Mouse (Mus musculus) erythroblast, embryonic 14.5 days (primary cell): ENCODE results near the gene Mknk2.

Source experiments
- GATA1 ChIP-seq: IDR thresholded peaks from 2 replicates; pipeline ENCODE4 v1.6.1; 2012; ENCODE audit warnings: low read length, inconsistent platforms, mixed read lengths
- TAL1 ChIP-seq: IDR thresholded peaks from 3 replicates; pipeline ENCODE4 v1.6.1; 2012; ENCODE audit warnings: low read length, inconsistent platforms, mixed read lengths

- TF ChIP-seq GATA1 (no peak), TAL1 (no peak)
Observed at GRCm38 (mm10) chr10:80701721-80702535, 24.0 kb upstream of the Mknk2 start, which contains the start of the genes Mob3a and Izumo4.
